Mouse (Mus musculus): ENCODE data around the gene Ltbp1. TPM values are rescaled to one million over a fixed set of nuclear protein-coding genes. Genes with fewer than 3 reads are reported as not detected.
A peak's percentile ranks its signal among the peaks of the same experiment; 100 is the strongest.

Gene Ltbp1
- polyA plus RNA-seq, 1 experiment from 2014 or later = 8.5 TPM

- Histone ChIP-seq H3K4me2 (replicated peaks; ENCODE audit: low read depth) (no peak overlapping the region), H3K27ac (ENCODE audit: low read depth, low read length) (no peak overlapping the region), H3K36me3 (ENCODE audit: control insufficient read depth, insufficient read depth) (no peaks in the 10 kb centered on the region), H3K27me3 (replicated peaks; ENCODE audit: control insufficient read depth, insufficient read depth, low read length) (no peaks in the 10 kb centered on the region), H3K9ac (ENCODE audit: low read depth, low read length) (no peak overlapping the region), H3K4me1 (replicated peaks; ENCODE audit: control insufficient read depth, insufficient read depth, low read length) (no peaks in the 10 kb centered on the region), H3K9me3 (ENCODE audit: control insufficient read depth) (no peaks in the 10 kb centered on the region), H3K4me3 (ENCODE audit: low read depth, low read length) (no peak overlapping the region)
- TF ChIP-seq CTCF (IDR thresholded peaks at IDR 0.05; ENCODE audit: low read depth) = no peak
- ATAC-seq = no peak
- WGBS = 88% methylated on average over 2 of the region's 2 CpGs
Observed at GRCm38 (mm10) chr17:75434152-75434551, 428.8 kb downstream of the Ltbp1 start.

GRCm38 (mm10) chr17:75434871-75435270 lies 429.5 kb downstream of the Ltbp1 start:
- WGBS = 71% methylated on average over 3 of the region's 3 CpGs

GRCm38 (mm10) chr17:75435599-75435998 lies 430.2 kb downstream of the Ltbp1 start, which contains the start of gene Rasgrp3:
Gene Rasgrp3, plus strand, starts transcription at chr17:75435896.
- H3K4me3 ChIP-seq (ENCODE audit: low read depth, low read length) = peak within 1 kb of the TSS; percentile 26
- H3K9ac ChIP-seq (ENCODE audit: low read depth, low read length) = no peak within 1 kb of the TSS
- 61% methylated on average over 6 of the region's 6 CpGs for WGBS
- ATAC-seq = no peak
- no peaks in the 10 kb centered on the region for H3K27me3 ChIP-seq (replicated peaks; ENCODE audit: control insufficient read depth, insufficient read depth, low read length)
- no peak within 1 kb of the TSS for H3K27ac ChIP-seq (ENCODE audit: low read depth, low read length)
- no peaks in the 10 kb centered on the region for H3K4me1 ChIP-seq (replicated peaks; ENCODE audit: control insufficient read depth, insufficient read depth, low read length)
- no peak for TF ChIP-seq CTCF (IDR thresholded peaks at IDR 0.05; ENCODE audit: low read depth)
- no peaks in the 10 kb centered on the region for H3K9me3 ChIP-seq (ENCODE audit: control insufficient read depth)
- 0 out of 2 replicates have a peak within 1 kb of the TSS, but pooled peaks have one; percentile 14 for H3K4me2 ChIP-seq (replicated peaks; ENCODE audit: low read depth)
- H3K36me3 ChIP-seq (ENCODE audit: control insufficient read depth, insufficient read depth) = no peaks in the 10 kb centered on the region

More at GRCm38 (mm10) chr17:75434871-75435270, 429.5 kb downstream of the Ltbp1 start:
- H3K4me3 ChIP-seq (ENCODE audit: low read depth, low read length) = no peak overlapping the region
- H3K9me3 ChIP-seq (ENCODE audit: control insufficient read depth) = no peaks in the 10 kb centered on the region
- H3K27me3 ChIP-seq (replicated peaks; ENCODE audit: control insufficient read depth, insufficient read depth, low read length) = no peaks in the 10 kb centered on the region
- no peak for ATAC-seq
- no peak for TF ChIP-seq CTCF (IDR thresholded peaks at IDR 0.05; ENCODE audit: low read depth)
- no peak overlapping the region for H3K4me2 ChIP-seq (replicated peaks; ENCODE audit: low read depth)
- H3K9ac ChIP-seq (ENCODE audit: low read depth, low read length) = no peak overlapping the region
- H3K36me3 ChIP-seq (ENCODE audit: control insufficient read depth, insufficient read depth) = no peaks in the 10 kb centered on the region
- H3K4me1 ChIP-seq (replicated peaks; ENCODE audit: control insufficient read depth, insufficient read depth, low read length) = no peaks in the 10 kb centered on the region
- H3K27ac ChIP-seq (ENCODE audit: low read depth, low read length) = no peak overlapping the region

- Histone ChIP-seq H3K4me1 (replicated peaks; ENCODE audit: control insufficient read depth, insufficient read depth, low read length) (no peaks in the 10 kb centered on the region), H3K4me2 (replicated peaks; ENCODE audit: low read depth) (no peak overlapping the region), H3K9ac (ENCODE audit: low read depth, low read length) (no peak overlapping the region), H3K36me3 (ENCODE audit: control insufficient read depth, insufficient read depth) (no peaks in the 10 kb centered on the region), H3K27me3 (replicated peaks; ENCODE audit: control insufficient read depth, insufficient read depth, low read length) (no peaks in the 10 kb centered on the region), H3K27ac (ENCODE audit: low read depth, low read length) (no peak overlapping the region), H3K9me3 (ENCODE audit: control insufficient read depth) (no peaks in the 10 kb centered on the region), H3K4me3 (ENCODE audit: low read depth, low read length) (peak overlapping the region; percentile 26)
- ATAC-seq = no peak
- 71% methylated on average over 8 of the region's 8 CpGs for WGBS
- no peak for TF ChIP-seq CTCF (IDR thresholded peaks at IDR 0.05; ENCODE audit: low read depth)
Observed at GRCm38 (mm10) chr17:75436095-75436494, 430.7 kb downstream of the Ltbp1 start.

- WGBS = 65% methylated on average over 6 of the region's 6 CpGs
- no peaks in the 10 kb centered on the region for H3K4me1 ChIP-seq (replicated peaks; ENCODE audit: control insufficient read depth, insufficient read depth, low read length)
- no peak for ATAC-seq
- H3K27ac ChIP-seq (ENCODE audit: low read depth, low read length) = no peak overlapping the region
- peak overlapping the region; percentile 26; the same call in 1 of the 2 replicates for H3K4me3 ChIP-seq (ENCODE audit: low read depth, low read length)
- no peaks in the 10 kb centered on the region for H3K36me3 ChIP-seq (ENCODE audit: control insufficient read depth, insufficient read depth)
- no peaks in the 10 kb centered on the region for H3K27me3 ChIP-seq (replicated peaks; ENCODE audit: control insufficient read depth, insufficient read depth, low read length)
- H3K4me2 ChIP-seq (replicated peaks; ENCODE audit: low read depth) = 0 out of 2 replicates have a peak overlapping the region, but pooled peaks have one; percentile 14
- TF ChIP-seq CTCF (IDR thresholded peaks at IDR 0.05; ENCODE audit: low read depth) = no peak
- no peak overlapping the region for H3K9ac ChIP-seq (ENCODE audit: low read depth, low read length)
- H3K9me3 ChIP-seq (ENCODE audit: control insufficient read depth) = no peaks in the 10 kb centered on the region
Observed at GRCm38 (mm10) chr17:75436819-75437218, 431.5 kb downstream of the Ltbp1 start.

- H3K4me1 ChIP-seq (replicated peaks; ENCODE audit: control insufficient read depth, insufficient read depth, low read length) = no peaks in the 10 kb centered on the region
- H3K4me3 ChIP-seq (ENCODE audit: low read depth, low read length) = peak overlapping the region; percentile 26; the same call in 1 of the 2 replicates
- H3K9ac ChIP-seq (ENCODE audit: low read depth, low read length) = no peak overlapping the region
- H3K36me3 ChIP-seq (ENCODE audit: control insufficient read depth, insufficient read depth) = no peaks in the 10 kb centered on the region
- no peak for ATAC-seq
- no peak overlapping the region for H3K4me2 ChIP-seq (replicated peaks; ENCODE audit: low read depth)
- H3K9me3 ChIP-seq (ENCODE audit: control insufficient read depth) = no peaks in the 10 kb centered on the region
- TF ChIP-seq CTCF (IDR thresholded peaks at IDR 0.05; ENCODE audit: low read depth) = no peak
- no peaks in the 10 kb centered on the region for H3K27me3 ChIP-seq (replicated peaks; ENCODE audit: control insufficient read depth, insufficient read depth, low read length)
- no peak overlapping the region for H3K27ac ChIP-seq (ENCODE audit: low read depth, low read length)
- 68% methylated on average over 11 of the region's 11 CpGs for WGBS
Observed at GRCm38 (mm10) chr17:75437239-75437750, 431.9 kb downstream of the Ltbp1 start.
